8 mouse cellular contexts compared by ENCODE assay signal in the genomic region with DNA sequence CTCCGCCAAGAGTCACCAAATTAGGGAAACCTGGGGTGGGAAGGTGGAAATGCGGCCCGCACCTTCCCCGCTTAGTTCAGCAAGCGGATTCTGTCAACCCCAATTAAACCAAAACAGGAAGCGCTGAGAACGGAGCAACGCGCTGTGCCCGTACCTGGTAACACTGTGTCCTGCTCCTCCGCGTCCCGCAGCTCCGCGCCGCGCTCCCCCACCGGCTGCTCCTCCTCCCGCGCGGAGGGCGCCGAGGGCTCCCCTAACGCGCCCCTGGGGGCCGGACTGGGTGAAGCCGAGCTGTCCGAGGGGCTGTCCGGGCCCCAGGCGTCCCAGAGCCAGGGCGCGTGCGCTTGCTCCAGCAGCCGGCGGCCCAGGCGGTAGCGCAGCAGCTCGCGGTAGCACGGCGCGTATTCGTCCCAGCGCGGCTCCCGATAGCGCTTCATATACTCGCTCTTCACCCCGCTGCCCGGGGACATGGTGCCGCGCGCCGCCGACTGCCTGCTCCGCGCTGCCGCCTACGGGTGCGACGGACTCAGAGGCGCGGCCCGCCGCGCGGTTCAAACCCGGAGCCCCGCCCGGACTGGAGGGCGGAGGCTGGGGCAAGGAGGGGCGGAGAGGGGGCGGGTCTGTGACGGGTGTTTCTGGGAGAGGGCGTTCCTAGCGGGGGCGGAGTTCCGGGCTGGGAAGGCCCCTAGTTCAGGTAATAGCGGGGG. TPM values are rescaled to one million over a fixed set of nuclear protein-coding genes. Genes with fewer than 3 reads are reported as not detected.
DNase-seq lines count a peak whose midpoint lies in the region; ATAC-seq lines count a peak whose summit lies in the region.

No protein-coding gene starts in this region.

- peaks cover 10% of the 10 kb centered on the region for H3K4me1 ChIP-seq in heart, embryonic 10.5 days
- H3K4me1 ChIP-seq in kidney, embryonic 15.5 days, result peaks cover 16% of the 10 kb centered on the region

- H3K27ac ChIP-seq in heart, embryonic 10.5 days, result peak overlapping the region; percentile 90
- H3K27ac ChIP-seq in kidney, embryonic 15.5 days, result no peak overlapping the region

- H3K27me3 ChIP-seq in heart, embryonic 10.5 days (ENCODE audit: insufficient read depth, poor library complexity, severe bottlenecking), result peaks cover 31% of the 10 kb centered on the region
- peaks cover 49% of the 10 kb centered on the region for H3K27me3 ChIP-seq in kidney, embryonic 15.5 days

- no peaks in the 10 kb centered on the region for H3K9me3 ChIP-seq in heart, embryonic 10.5 days
- no peaks in the 10 kb centered on the region for H3K9me3 ChIP-seq in kidney, embryonic 15.5 days (replicated peaks)

- WGBS in heart, embryonic 10.5 days, result under 1% methylated on average over 79 of the region's 79 CpGs
- under 1% methylated on average over 77 of the region's 79 CpGs for WGBS in kidney, embryonic 15.5 days

- DNase-seq in B cell, adult 2 months, result peak; percentile 94 to 95
- peak; percentile 98 for DNase-seq in brain, adult 2 months (ENCODE audit: low read depth, low spot score)
- DNase-seq in heart, embryonic 10.5 days (ENCODE audit: low spot score), result peak; percentile 96
- DNase-seq in liver, result peak; percentile 98
- peak; percentile 94 to 96 for DNase-seq in spleen, postnatal 4 days (ENCODE audit: low spot score in 2 of 2)

- peak; percentile 95 for ATAC-seq in erythroblast, adult 5-6 weeks (replicated peaks; ENCODE audit: low FRiP score, poor library complexity, severe bottlenecking)
- peak; percentile 96 for ATAC-seq in kidney, embryonic 15.5 days (replicated peaks; ENCODE audit: low FRiP score)
- ATAC-seq in monocyte, adult 5-6 weeks (replicated peaks; ENCODE audit: insufficient number of reproducible peaks, low FRiP score, low TSS enrichment, poor library complexity, severe bottlenecking), result peak; percentile 77

- H3K9ac ChIP-seq in kidney, embryonic 15.5 days, result peak overlapping the region; percentile 65

- peak overlapping the region; percentile 91 for H3K4me3 ChIP-seq in heart, embryonic 10.5 days
- H3K4me3 ChIP-seq in kidney, embryonic 15.5 days (replicated peaks), result peak overlapping the region; percentile 80

- H3K4me2 ChIP-seq in kidney, embryonic 15.5 days, result peak overlapping the region; percentile 99

- no peaks in the 10 kb centered on the region for H3K36me3 ChIP-seq in heart, embryonic 10.5 days
- no peaks in the 10 kb centered on the region for H3K36me3 ChIP-seq in kidney, embryonic 15.5 days

RNA-seq across cellular contexts. Expression of a gene that starts 0.9 kb away (rescaled TPM):
- total RNA-seq in erythroblast, adult 5-6 weeks (2015; ENCODE audit: low replicate concordance), result 7.9 and 9.0 TPM in 2 replicates
- total RNA-seq in erythroblast, adult 5-6 weeks (2017; ENCODE audit: low replicate concordance), result 9.8 and 11.9 TPM in 2 replicates
- polyA plus RNA-seq in heart, embryonic 10.5 days (2016; fragmentation: Nextera tagmentation; extraction: Ambion mirVana), result 3.7 and 4.0 TPM in 2 replicates
- polyA plus RNA-seq in kidney, embryonic 15.5 days (2015; fragmentation: Nextera tagmentation; extraction: Ambion mirVana), result 3.5 TPM in 2 replicates
- total RNA-seq in monocyte, adult 5-6 weeks (2017), result 3.1 to 8.9 TPM (median 6.7 TPM) in 3 replicates

RNA-seq across cellular contexts. Expression of a gene that starts 35.5 kb away (rescaled TPM):
- 1.9 and 5.4 TPM in 2 replicates for total RNA-seq in erythroblast, adult 5-6 weeks (2015; ENCODE audit: low replicate concordance)
- total RNA-seq in erythroblast, adult 5-6 weeks (2017; ENCODE audit: low replicate concordance), result 0.70 and 0.94 TPM in 2 replicates
- 630 and 944 TPM in 2 replicates for polyA plus RNA-seq in heart, embryonic 10.5 days (2016; fragmentation: Nextera tagmentation; extraction: Ambion mirVana)
- polyA plus RNA-seq in kidney, embryonic 15.5 days (2015; fragmentation: Nextera tagmentation; extraction: Ambion mirVana), result 132 and 232 TPM in 2 replicates
- not detected in 3 replicates for total RNA-seq in monocyte, adult 5-6 weeks (2017)

RNA-seq across cellular contexts. Expression of a gene that starts 53.3 kb away (rescaled TPM):
- 2.1 and 8.5 TPM in 2 replicates for total RNA-seq in erythroblast, adult 5-6 weeks (2015; ENCODE audit: low replicate concordance)
- total RNA-seq in erythroblast, adult 5-6 weeks (2017; ENCODE audit: low replicate concordance), result 1.7 and 2.6 TPM in 2 replicates
- 65.9 and 68.9 TPM in 2 replicates for polyA plus RNA-seq in heart, embryonic 10.5 days (2016; fragmentation: Nextera tagmentation; extraction: Ambion mirVana)
- 39.6 and 44.9 TPM in 2 replicates for polyA plus RNA-seq in kidney, embryonic 15.5 days (2015; fragmentation: Nextera tagmentation; extraction: Ambion mirVana)
- 0.68 to 0.86 TPM (median 0.75 TPM) in 3 replicates for total RNA-seq in monocyte, adult 5-6 weeks (2017)
